Mouse (Mus musculus) gastrocnemius, postnatal 14 days (tissue): ENCODE results near the gene Myo18a. TPM values are rescaled to one million over a fixed set of nuclear protein-coding genes. Genes with fewer than 3 reads are reported as not detected.
A peak's percentile ranks its signal among the peaks of the same experiment; 100 is the strongest.

Source experiments
- DNase-seq: peaks from one replicate; pipeline ENCODE4 v3.0.0; 2021; ENCODE audit warnings: mixed read lengths
- intact Hi-C: fragments of 180-260 bp; cut with DNase I; formaldehyde crosslinking; loops from one replicate; pipeline ENCODE4 v1.15.1; 2025; ENCODE audit warnings: low total_unique reads
- total RNA-seq, 2 experiments: library from RNA; stranded (reverse); gene quantifications; 2 replicates each; pipeline ENCODE4 v1.2.3; 2021

The Myo18a gene
- total RNA-seq, 2 experiments from 2014 or later: 307 to 323 TPM

DNA sequence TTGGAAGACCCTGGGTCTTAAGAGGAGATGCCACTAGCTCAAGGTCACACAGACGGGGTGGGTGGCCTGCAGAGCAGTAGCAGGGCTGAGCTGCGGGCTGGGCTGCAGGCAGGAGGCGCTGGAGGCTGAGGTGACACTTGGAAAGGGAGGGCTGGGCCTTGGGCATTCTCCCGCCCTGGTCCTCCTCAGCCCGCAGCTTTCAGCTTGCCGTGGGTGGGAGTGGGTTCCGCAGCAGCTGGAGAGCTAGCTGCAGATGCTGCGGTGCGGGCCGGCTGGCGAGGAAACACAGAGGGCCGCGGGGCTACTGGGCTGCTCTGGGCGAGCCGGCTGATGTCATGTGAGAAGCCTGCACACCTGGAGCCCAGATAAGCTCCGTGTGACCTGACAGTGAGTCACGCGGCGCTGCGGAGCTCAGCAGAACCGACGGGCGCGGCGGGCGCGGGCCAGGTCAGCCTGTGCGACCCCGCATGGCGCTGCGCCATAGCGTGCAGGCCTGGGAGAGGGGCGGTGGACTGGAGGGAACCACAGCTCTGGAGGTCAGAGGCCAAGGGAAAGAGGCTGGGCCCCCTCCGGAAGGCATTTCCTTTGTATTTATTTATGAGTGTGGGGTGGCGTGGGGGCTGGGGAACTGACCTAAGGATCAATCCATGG, 3.4 kb downstream of the Myo18a start:
- intact Hi-C loops: no loop called here
- peak; percentile 40 for DNase-seq

DNA sequence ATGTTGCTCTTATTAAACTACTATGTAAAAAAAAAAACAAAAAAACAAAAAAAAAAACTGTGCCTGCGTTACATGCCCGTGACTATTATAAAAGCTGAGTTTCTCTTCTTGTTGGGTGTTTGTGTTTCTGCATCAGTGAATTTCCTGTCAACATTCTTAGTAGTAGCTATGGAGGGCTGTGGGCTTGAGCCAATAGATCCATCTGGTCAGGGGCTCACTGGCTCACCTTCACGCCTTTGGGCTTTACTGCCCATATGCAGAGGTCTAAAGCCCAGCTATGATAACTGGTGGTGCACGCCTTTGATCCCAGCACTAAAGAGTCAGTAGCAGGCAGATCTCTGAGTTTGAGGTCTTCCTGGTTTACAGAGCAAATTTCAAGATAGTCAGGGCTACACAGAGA, 6.5 kb downstream of the Myo18a start:
- DNase-seq: no peak
- intact Hi-C loops: no loop called here

DNA sequence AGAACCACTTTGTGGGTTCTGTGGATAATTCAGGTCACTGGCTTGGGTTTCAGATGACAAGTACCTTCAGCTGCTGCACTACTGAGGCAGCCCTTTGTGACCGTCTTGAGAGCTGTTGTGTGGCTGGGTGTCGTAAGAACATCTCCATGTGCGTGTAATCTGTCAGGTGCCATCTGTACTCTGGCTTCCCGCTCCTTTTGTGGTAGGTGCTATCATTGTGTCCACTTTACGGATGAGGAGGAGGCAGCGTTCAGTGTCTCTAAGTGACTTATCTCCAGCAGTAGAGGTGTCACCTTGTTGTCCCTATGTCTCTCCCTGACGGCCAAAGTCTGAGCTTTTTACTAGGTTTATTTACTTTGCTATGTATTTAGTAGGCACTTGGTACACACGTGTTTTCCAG, 7.3 kb downstream of the Myo18a start:
- DNase-seq: no peak
- intact Hi-C loops: no loop called here

DNA sequence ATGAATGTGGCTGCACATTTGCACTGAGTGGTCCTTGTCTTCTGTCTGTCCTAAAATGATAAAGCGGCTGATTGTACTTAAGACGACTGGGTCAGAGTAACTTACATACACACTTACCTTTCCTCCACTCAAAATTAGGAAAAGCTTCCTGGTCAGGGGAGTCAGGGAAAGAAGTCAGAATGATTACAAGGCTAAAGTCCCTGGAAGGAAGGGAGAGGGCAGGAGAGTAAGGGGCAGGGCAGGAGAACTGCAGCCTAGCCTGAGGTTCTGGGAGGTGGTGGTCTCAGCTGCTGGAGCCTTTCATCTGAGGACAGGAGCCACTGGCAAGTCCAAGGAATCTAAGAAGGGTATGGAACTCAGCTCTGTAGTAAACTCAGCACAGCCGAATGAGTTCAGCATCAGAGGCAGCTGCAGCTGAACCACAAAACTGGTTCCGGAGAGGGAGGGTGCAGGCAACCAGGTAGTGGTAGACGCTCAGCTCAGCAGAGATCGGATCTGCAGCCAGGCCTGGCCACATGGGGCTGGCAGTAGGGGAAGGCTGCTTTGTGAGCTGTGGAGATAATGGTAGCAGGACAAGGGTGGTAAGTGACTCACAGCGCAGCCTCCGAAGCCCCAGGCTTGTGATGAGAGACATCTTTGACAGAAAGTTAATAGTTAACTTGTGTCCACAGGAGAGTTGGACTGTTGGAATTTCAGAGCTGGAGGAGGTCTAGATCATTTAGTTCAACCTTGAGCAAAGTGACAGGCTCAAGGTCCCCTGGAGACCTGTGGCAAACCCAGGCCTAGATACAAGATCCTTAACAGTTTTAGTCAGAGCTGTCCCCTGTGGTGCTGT, 9.1 kb downstream of the Myo18a start:
- intact Hi-C loops: no loop called here
- DNase-seq: no peak

DNA sequence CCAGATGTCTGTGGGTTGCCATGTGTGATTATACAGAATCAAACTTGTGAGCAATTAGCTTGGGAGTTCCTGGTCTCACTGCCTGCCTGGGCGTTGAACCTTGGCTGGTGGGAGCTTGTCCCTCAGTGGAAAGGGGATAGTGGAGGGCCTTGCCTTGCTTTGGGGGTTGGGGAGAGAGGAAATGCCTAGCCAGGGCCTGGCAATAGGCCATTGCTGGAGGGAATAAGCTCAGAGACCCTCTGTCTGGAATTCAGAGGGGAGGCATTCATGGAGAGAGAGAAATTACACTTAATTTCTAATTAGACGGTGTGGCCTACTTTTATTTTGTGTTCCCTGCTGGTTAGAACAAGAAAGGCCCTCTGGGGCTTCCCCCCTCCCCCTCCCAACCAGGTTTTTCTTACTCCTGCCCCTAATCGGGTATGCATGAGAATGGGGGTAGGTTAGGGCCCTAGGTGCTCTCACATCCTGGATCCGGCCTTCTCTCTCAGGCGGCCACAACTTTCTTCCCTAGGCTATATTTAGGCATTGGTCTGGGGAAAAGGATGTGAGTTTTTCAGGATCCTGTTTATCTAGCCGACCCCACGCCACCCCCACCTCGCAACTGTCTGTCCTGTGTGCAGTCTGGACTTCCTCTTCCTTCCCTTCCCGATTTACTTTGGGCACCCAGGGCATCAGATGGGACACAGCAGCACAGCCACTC, 12.8 kb downstream of the Myo18a start:
- no peak for DNase-seq
- intact Hi-C loops: no loop called here

DNA sequence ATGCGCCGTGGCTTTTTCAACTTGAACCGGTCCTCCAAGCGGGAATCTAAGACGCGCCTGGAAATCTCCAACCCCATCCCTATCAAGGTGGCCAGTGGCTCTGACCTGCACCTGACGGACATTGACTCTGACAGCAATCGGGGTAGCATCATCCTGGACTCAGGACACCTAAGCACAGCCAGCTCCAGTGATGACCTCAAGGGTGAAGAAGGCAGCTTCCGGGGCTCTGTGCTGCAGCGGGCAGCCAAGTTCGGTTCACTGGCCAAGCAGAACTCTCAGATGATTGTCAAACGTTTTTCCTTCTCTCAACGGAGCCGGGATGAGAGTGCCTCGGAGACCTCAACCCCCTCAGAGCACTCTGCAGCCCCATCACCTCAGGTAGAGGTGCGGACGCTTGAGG, 14.4 kb downstream of the Myo18a start:
- intact Hi-C loops: no loop called here
- no peak for DNase-seq

DNA sequence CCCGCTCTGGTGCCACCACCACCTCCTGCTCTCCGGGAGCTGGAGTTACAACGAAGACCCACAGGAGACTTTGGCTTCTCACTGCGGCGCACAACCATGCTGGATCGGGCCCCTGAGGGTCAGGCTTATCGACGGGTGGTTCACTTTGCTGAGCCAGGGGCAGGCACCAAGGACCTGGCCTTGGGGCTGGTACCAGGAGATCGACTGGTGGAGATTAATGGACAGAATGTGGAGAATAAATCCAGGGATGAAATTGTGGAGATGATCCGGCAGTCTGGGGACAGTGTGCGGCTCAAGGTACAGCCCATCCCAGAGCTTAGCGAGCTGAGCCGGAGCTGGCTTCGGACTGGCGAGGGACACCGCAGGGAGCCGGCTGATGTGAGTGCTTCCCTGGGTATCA, 14.9 kb downstream of the Myo18a start:
- no peak for DNase-seq
- intact Hi-C loops: no loop called here

DNA sequence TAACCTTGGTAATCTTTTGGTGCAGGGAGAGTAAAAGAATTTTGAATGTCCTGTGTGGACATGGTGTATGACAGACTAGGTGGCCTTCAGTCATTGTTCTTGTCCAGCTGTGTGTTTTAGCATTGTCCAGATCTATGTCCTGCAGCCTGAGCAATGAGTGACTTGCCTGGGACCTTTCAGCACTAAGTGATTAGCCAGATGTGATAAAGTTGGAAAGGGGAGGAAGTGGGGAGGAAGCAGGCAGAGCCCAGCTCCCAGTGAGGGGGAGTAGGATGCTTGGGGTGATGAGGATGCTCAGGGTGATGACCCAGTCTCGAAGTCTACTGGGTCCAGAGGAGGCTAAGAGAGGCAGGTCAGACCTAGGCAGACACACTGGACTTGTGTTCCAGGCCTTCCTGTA, 16.2 kb downstream of the Myo18a start:
- DNase-seq: no peak

DNA sequence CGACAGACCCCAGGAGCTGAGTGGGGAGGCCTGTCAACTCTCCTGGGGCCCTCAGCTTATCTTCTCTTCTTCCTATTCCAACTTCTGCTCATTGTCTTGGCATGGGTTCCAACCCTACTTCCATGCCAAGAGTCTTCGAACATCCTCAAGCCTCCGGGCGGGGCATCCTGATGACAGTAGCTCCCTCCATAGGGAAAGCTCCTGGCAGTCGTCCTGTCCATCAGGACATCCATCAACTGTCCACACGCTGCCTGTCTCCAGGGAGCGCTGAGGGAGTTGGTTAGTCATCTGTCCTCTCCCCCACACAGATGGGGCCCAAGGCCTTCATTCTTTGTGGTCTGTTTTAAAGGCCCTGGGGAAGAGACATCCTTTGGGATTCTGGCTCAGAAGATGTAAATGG, 18.0 kb downstream of the Myo18a start:
- intact Hi-C loops: no loop called here
- no peak for DNase-seq

More for the DNA sequence above, 16.2 kb downstream of the Myo18a start:
- intact Hi-C loops: no loop called here

DNA sequence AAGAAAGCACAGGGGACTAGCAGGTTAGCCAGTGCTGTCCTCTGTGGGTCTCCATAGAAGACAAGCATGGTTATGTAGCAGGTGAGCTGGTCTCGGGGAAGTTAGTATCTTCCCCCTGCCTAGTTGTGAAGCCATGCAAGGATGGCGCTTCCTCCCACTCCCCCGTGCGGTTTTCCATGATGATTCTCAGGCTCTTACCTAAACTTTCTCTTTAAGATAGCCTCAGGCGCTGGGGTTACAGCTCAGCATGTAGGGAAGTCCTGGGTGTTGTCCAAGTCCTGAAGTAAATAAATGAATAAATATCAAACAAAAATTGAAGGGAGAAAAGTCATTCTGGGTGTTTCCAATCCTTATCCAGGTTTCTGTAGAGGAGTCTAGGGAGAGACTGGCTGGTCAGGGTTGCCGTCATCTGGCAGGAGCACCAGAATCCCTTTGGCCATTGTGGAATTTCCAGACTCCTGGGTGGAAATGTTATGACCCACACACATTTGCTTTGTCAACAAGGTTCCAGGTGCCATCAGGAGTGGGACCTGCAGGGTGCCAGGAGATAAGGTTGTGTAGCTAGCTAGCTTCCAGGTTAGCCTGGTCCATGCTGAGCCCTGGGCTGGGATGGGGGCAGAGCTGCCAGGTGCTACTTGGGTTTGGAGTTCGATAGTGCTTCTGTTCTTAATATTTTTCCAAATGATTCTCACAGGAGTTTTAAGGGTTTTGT, 19.2 kb downstream of the Myo18a start:
- intact Hi-C loops: no loop called here
- DNase-seq: no peak

DNA sequence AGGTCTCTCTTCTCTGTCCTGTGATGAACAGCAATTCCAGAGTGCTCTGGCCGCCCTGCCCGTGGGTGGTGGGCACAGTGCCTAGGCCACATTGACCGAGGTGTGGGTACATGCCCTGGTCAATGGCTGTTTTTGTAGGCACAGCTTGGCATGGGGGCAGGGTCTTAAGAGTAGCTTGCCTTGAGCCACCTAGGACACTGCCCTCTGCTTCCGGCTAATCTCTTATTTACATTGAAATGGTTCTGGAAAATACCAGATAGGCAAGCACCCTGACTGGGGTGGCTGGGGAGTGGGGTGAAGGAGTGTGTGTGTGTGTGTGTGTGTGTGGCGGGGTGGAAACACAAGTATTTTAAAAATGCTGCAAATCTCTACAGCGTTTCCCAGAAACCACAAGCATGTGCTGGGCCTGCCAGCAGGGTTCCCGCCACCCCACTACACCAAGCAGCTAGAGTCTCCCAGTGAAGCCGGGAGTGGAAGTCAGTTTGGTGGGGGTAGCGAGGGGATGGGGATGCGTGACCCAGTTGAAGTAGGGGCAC, 20.2 kb downstream of the Myo18a start:
- no peak for DNase-seq
- intact Hi-C loops: no loop called here

DNA sequence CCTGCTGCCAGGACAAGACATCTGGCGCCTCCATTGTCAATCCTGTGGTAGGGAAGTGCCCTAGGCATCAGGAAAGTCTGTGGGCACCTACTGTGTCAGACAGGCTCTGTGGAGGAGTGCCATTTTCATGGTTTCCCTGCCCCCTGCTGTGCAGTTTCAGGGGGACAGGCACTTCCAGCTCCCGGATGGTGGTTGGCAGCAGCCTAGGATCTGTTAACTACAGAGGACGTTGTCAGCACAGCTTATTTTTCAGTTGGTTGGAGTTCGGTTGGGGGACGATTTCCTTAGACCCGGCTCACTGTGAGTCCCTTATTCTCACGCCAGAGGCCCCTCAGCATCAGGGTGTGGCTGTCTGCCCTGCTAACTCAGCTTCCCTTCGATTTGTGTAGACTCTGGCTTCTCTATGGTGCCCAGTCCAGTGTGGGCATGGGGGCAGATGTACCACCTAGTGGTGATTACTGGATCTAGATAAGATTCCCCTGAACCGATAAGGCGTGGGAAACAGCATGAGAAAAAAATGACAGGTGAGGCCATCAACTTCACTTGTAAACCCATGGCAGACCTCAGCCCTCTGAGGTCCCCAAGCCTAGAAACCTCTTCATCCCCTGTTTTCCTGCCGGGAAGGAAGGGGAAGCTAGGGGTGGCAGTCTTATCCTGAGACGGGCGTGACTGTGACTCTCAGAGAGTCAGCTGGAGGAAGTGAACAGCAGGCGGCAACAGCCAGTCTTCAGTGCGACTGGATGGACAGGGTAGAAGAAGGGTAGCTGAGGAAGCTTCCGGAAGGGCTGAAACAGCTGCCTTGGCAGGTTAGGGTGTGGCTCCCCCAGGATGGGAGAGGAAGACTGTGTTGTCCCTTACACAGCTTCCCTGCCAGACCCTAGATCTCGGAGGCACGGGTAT, 21.0 kb downstream of the Myo18a start:
- DNase-seq: no peak
- intact Hi-C loops: no loop called here

DNA sequence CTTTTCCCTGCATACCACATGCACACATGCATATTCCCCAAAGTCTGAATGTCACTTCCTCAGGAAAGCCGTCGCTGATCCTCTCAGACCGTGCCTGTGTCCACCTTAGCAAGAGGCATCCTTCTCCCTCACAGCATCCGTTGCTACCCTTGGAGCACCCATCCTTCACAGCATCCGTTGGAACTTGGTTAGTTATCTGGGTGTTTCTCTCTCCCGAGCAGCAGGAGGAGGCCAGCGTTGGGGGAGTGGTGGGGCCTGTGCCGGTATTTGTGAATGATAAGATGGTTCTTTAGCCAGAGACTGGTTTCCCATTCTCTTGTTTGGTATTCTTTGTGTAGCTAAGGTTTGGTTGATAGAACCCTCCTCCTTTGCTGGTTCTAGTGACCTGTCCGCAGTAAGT, 21.8 kb downstream of the Myo18a start:
- DNase-seq: no peak

DNA sequence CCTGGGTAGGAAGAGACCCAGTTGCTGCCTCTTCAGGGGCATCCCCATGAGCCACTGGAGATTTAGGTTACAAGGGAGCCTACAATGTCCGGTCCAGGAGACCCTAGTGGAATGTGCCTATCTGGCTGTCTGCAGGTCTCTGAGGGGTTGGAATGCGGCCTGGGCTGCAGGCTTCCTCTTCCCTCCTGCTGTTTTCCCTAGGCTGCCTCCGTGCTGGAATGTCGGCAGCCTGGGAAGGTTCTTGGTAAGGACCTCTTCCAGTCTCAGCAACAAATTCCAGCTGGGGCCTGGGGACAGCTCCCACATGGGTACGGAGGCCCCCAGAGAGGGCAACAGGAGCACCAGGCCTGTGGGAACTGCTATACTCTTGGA, 22.3 kb downstream of the Myo18a start:
- no peak for DNase-seq
- intact Hi-C loops: loop anchor here (5.0 kb wide), 1 partner anchor 33 kb away; no protein-coding TSS in a partner anchor

More for the DNA sequence above, 21.8 kb downstream of the Myo18a start:
- intact Hi-C loops: loop anchor here (5.0 kb wide), 1 partner anchor 33 kb away; no protein-coding TSS in a partner anchor

DNA sequence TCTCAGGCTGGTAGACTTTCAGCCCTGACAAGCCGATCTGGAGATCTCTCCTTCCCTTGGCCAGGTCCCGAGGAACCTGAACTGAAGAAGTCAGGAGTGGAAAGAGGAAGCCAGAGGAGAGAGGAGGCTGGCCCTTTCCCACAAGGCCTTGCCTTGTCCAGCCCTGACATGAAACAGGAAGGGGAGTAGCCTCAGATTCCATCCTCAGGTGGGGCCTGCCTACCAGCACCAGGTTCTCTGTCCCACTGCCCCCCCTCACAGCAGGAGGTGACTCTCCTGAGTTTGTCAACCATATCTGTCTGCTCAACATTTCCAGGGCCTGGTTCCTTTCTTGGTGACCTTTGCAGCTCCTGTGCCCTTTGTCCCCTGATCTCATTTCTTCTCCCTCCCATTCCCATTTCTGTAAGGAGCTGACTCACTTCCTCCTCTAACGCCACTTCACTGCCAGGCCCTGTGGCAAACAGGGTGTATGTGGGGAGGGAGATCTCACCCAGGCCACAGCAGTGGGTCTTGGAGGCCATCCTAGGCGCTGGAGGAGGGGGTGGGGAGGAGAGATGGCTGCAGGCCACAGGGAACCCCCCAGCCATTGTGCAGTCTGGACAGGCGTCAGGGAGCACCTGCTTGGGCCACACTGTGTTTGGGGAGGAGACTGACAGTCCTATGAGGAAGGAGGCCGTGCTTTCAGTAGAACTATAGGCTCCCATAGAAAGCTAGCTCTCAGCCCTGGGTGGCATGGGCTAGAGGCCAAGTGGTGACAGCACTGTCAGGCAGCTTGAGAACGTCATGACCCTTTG, 22.9 kb downstream of the Myo18a start:
- no peak for DNase-seq
- intact Hi-C loops: loop anchor here (5.0 kb wide), 1 partner anchor 34 kb away; no protein-coding TSS in a partner anchor

DNA sequence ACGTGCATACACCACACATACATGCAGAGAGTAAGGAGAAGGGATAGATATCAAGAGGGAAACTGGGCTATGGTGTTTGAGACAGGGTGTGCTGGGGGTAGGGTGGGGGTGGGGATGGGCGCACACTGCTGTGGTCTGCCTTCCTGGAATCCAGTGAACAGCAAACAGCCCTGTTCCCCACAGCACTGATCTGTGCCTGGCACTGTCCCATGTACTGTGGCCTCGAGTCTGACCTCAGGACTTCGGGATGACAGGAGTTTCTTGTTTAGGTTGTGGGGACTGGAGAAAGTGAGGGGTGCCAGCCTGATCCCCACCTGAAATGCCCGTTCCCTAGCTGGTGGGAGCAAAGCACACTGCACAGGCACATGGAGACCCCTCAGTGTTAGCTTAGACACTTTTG, 24.7 kb downstream of the Myo18a start, which contains the start of gene Gm10277:
Gene Gm10277 (minus strand): TSS at position 41 of the 400 bp plus-strand sequence.
- intact Hi-C loops: loop anchor here (5.0 kb wide), 1 partner anchor 35 kb away; no protein-coding TSS in a partner anchor
- no peak for DNase-seq

DNA sequence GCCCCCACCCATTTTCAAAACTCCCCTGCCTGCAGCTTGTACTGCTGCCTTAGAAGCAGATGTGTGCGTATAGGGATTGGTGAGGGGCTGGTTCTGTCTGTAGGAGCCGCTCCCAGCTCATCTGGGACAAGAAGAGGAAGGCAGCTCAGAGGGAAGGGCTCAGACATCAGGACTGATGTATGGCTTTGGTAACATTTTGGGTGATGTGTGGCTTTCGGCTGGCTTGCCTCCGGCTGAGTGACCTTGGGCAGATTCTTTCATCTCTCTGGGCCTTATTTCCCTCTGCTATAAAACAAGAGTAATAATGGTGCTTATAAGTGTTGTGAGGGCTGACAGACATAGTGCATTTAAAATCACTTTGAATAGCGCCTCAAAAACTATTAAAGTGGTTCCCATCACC, 26.5 kb downstream of the Myo18a start:
- no peak for DNase-seq
- intact Hi-C loops: loop anchor here (5.0 kb wide), 1 partner anchor 37 kb away; no protein-coding TSS in a partner anchor

DNA sequence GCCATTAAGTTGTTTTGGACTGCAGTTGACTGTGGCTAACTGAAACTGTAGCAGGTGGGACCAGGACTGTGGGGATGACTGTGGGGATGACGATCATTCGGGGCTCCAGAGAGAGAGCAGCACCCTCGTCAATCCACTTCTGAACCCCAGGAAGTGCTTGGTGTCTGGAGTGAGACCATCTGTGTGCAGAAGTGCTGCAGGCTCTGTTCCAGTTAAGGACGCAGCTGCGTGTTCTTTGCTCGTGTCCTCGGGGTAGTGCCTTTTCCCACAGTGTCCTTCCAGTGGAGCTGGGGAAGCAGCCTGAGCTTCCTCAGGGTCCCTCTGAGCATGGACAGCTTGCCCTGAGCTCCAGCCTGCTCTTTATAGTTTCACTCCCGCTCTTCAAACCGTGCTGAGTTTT, 27.2 kb downstream of the Myo18a start:
- DNase-seq: no peak
- intact Hi-C loops: no loop called here
